In the genomic region with DNA sequence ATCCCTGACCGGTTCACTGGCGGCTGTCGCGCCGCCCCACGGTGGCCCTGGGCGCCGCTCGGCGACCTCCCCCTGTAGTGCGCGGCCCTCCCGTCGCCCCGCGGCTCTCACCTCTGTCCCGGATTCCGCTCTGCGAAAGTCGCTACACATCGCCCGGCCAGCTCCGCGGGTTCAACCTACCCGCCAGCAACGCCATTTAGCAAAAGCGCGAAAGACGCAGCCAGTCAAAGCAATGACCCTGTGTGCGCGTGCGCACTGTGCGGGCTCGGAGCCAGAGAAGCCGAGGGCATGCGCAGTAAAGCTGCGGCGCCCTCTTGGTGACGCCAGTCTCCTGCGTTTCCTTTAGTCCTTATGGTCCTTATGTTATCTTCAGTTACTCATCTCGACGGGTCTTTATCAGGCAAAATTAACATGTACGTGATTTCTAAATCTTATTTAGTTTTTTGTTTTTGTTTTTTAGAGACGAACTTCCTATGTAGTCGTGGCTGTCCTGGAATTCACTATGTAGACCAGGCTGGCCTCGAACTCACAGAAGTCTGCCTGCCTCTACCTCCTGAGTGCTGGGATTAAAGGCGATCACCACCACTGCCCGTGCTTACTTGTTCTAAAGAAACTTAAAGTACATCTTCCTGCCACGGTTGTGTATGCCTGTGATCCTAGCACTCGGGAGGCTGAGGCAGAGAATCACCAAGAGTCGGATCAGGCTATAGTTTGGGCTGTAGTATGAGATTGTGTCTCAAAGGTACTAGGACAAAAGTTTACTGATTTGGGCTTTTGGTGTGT, we compare ENCODE assay signal across 8 mouse cellular contexts. TPM values are rescaled to one million over a fixed set of nuclear protein-coding genes. Genes with fewer than 3 reads are reported as not detected.
DNase-seq lines count a peak whose midpoint lies in the region; ATAC-seq and TF ChIP-seq lines count a peak whose summit lies in the region.

A gene (minus strand): TSS at position 259 of the 783 bp plus-strand sequence.

- peaks cover 18% of the 10 kb centered on the region for H3K4me1 ChIP-seq in heart, embryonic 12.5 days (replicated peaks)
- no peaks in the 10 kb centered on the region; the same call in 1 of the 2 replicates for H3K4me1 ChIP-seq in kidney, postnatal 0 days (replicated peaks; ENCODE audit: insufficient read depth, low read length)
- H3K4me1 ChIP-seq in liver, embryonic 11.5 days (replicated peaks; ENCODE audit: control insufficient read depth, insufficient read depth, low read length) = peaks cover 6% of the 10 kb centered on the region; the same call in 1 of the 2 replicates
- no peaks in the 10 kb centered on the region; the same call in 1 of the 2 replicates for H3K4me1 ChIP-seq in stomach, embryonic 14.5 days (ENCODE audit: control insufficient read depth, insufficient read depth, low read length)

- peak within 1 kb of the TSS; percentile 77 for H3K4me2 ChIP-seq in heart, embryonic 12.5 days
- peak within 1 kb of the TSS; percentile 75 for H3K4me2 ChIP-seq in kidney, postnatal 0 days (ENCODE audit: low read length)
- H3K4me2 ChIP-seq in liver, embryonic 11.5 days = peak within 1 kb of the TSS; percentile 78
- H3K4me2 ChIP-seq in stomach, embryonic 14.5 days (replicated peaks; ENCODE audit: low read depth, low read length) = peak within 1 kb of the TSS; percentile 63

- no peaks in the 10 kb centered on the region for H3K27me3 ChIP-seq in heart, embryonic 12.5 days (replicated peaks)
- H3K27me3 ChIP-seq in kidney, postnatal 0 days (ENCODE audit: insufficient read depth, low read length) = no peaks in the 10 kb centered on the region
- H3K27me3 ChIP-seq in liver, embryonic 11.5 days (replicated peaks; ENCODE audit: control insufficient read depth, insufficient read depth, low read length) = no peaks in the 10 kb centered on the region
- no peaks in the 10 kb centered on the region for H3K27me3 ChIP-seq in stomach, embryonic 14.5 days (ENCODE audit: control insufficient read depth, insufficient read depth, low read length)

- DNase-seq in B cell, adult 2 months = peak; percentile 93
- peak; percentile 96 for DNase-seq in brain, adult 2 months (ENCODE audit: low read depth, low spot score)
- peak; percentile 96 for DNase-seq in kidney, postnatal 0 days (ENCODE audit: low spot score)
- DNase-seq in liver, embryonic 11.5 days (ENCODE audit: low spot score) = peak; percentile 87
- DNase-seq in naive thymus-derived CD4-positive, alpha-beta T cell, adult 2 months (ENCODE audit: low read depth) = peak; percentile 98

- H3K9me3 ChIP-seq in heart, embryonic 12.5 days (replicated peaks) = no peaks in the 10 kb centered on the region
- H3K9me3 ChIP-seq in kidney, postnatal 0 days (replicated peaks; ENCODE audit: low read length) = no peaks in the 10 kb centered on the region
- no peaks in the 10 kb centered on the region for H3K9me3 ChIP-seq in liver, embryonic 11.5 days (ENCODE audit: control insufficient read depth, low read length)
- H3K9me3 ChIP-seq in stomach, embryonic 14.5 days (ENCODE audit: control insufficient read depth, low read depth, low read length) = no peaks in the 10 kb centered on the region

- peak within 1 kb of the TSS; percentile 88 for H3K27ac ChIP-seq in heart, embryonic 12.5 days (ENCODE audit: poor library complexity, severe bottlenecking)
- H3K27ac ChIP-seq in kidney, postnatal 0 days = peak within 1 kb of the TSS; percentile 64
- H3K27ac ChIP-seq in liver, embryonic 11.5 days (ENCODE audit: low read depth, low read length) = peak within 1 kb of the TSS; percentile 76
- peak within 1 kb of the TSS; percentile 23; the same call in 1 of the 2 replicates for H3K27ac ChIP-seq in stomach, embryonic 14.5 days (ENCODE audit: low read length)

- H3K4me3 ChIP-seq in heart, embryonic 12.5 days = peak within 1 kb of the TSS; percentile 91
- H3K4me3 ChIP-seq in kidney, postnatal 0 days (replicated peaks; ENCODE audit: low read depth, low read length) = peak within 1 kb of the TSS; percentile 80
- H3K4me3 ChIP-seq in liver, embryonic 11.5 days (ENCODE audit: low read depth, low read length) = peak within 1 kb of the TSS; percentile 85
- H3K4me3 ChIP-seq in stomach, embryonic 14.5 days (ENCODE audit: low read depth, low read length) = peak within 1 kb of the TSS; percentile 78

- peak within 1 kb of the TSS; percentile 82 for H3K9ac ChIP-seq in heart, embryonic 12.5 days
- peak within 1 kb of the TSS; percentile 78 for H3K9ac ChIP-seq in kidney, postnatal 0 days (ENCODE audit: low read depth, low read length)
- H3K9ac ChIP-seq in liver, embryonic 11.5 days (ENCODE audit: low read depth, low read length) = peak within 1 kb of the TSS; percentile 82
- H3K9ac ChIP-seq in stomach, embryonic 14.5 days (replicated peaks; ENCODE audit: low read depth, low read length) = peak within 1 kb of the TSS; percentile 65

- 8% methylated on average over 51 of the region's 51 CpGs for WGBS in heart, embryonic 12.5 days
- 8% methylated on average over 51 of the region's 51 CpGs for WGBS in kidney, postnatal 0 days
- 8% methylated on average over 51 of the region's 51 CpGs for WGBS in liver, embryonic 11.5 days
- 8% methylated on average over 51 of the region's 51 CpGs for WGBS in stomach, embryonic 14.5 days

- ATAC-seq in erythroblast, adult 5-6 weeks (replicated peaks; ENCODE audit: low FRiP score, poor library complexity, severe bottlenecking) = peak; percentile 98
- peak; percentile 94 for ATAC-seq in heart, embryonic 12.5 days (ENCODE audit: insufficient number of reproducible peaks, low FRiP score)
- ATAC-seq in kidney, postnatal 0 days (replicated peaks; ENCODE audit: low FRiP score, low read depth) = peak; percentile 93
- ATAC-seq in liver, embryonic 11.5 days (replicated peaks; ENCODE audit: low FRiP score) = peak; percentile 95
- ATAC-seq in stomach, embryonic 14.5 days (ENCODE audit: insufficient number of reproducible peaks, insufficient read depth, low FRiP score, low read depth) = peak; percentile 97

- peak; percentile 22; the same call in 1 of the 2 replicates for TF ChIP-seq CTCF in kidney, postnatal 0 days (IDR thresholded peaks at IDR 0.05; ENCODE audit: low read depth)

- H3K36me3 ChIP-seq in heart, embryonic 12.5 days = peaks cover 19% of the 10 kb centered on the region
- H3K36me3 ChIP-seq in kidney, postnatal 0 days (ENCODE audit: insufficient read depth, low read length) = no peaks in the 10 kb centered on the region
- H3K36me3 ChIP-seq in liver, embryonic 11.5 days (ENCODE audit: control insufficient read depth, insufficient read depth, low read length) = peaks cover 7% of the 10 kb centered on the region; the same call in 1 of the 2 replicates
- H3K36me3 ChIP-seq in stomach, embryonic 14.5 days (ENCODE audit: control insufficient read depth, insufficient read depth, low read length) = no peaks in the 10 kb centered on the region

RNA-seq across cellular contexts. Expression of the gene that starts here (rescaled TPM):
- 1.2 and 5.2 TPM in 2 replicates for total RNA-seq in erythroblast, adult 5-6 weeks (2015; ENCODE audit: low replicate concordance)
- 5.9 and 6.3 TPM in 2 replicates for total RNA-seq in erythroblast, adult 5-6 weeks (2017; ENCODE audit: low replicate concordance)
- polyA plus RNA-seq in heart, embryonic 12.5 days (2016; fragmentation: Nextera tagmentation; extraction: Ambion mirVana) = 9.2 and 10.0 TPM in 2 replicates
- 3.6 and 4.5 TPM in 2 replicates for polyA plus RNA-seq in kidney, postnatal 0 days (2015; fragmentation: Nextera tagmentation; extraction: Ambion mirVana)
- 12.5 and 13.6 TPM in 2 replicates for polyA plus RNA-seq in liver, embryonic 11.5 days (2014; fragmentation: Nextera tagmentation; extraction: Ambion mirVana)
- polyA plus RNA-seq in stomach, embryonic 14.5 days (2014; fragmentation: Nextera tagmentation; extraction: Ambion mirVana) = 9.3 and 13.2 TPM in 2 replicates

Comparison
In these comparisons a context has a peak if more than half of its experiments do, and no peak if none do; other contexts are left out.
1. Peak in every context shown above with its lines: DNase-seq, ATAC-seq, H3K4me3 ChIP-seq and H3K27ac ChIP-seq.
2. H3K27ac ChIP-seq: peak in every context shown above with its lines; median percentile 88 in heart, embryonic 12.5 days; 76 in liver, embryonic 11.5 days; 64 in kidney, postnatal 0 days; 23 in stomach, embryonic 14.5 days.